In genomic region chr1:183763864-183764726, GRCm38 (mm10) we compare ENCODE assay signal across 11 mouse cellular contexts.
DNase-seq lines count a peak whose midpoint lies in the region; ATAC-seq lines count a peak whose summit lies in the region.
"Had no signal": no experiment of that assay in that cellular context is flagged by ENCODE, and none has a peak within 500 bp of the region (broad histone marks: within the 10 kb centered on the region; RNA-seq: fewer than 3 reads in every experiment).

No protein-coding gene starts in this region.

- H3K27me3 ChIP-seq in kidney, embryonic 15.5 days = no peaks in the 10 kb centered on the region
- H3K27me3 ChIP-seq: embryonic facial prominence, embryonic 13.5 days had no signal

- no peak overlapping the region for H3K4me3 ChIP-seq in kidney, embryonic 15.5 days (replicated peaks)
- H3K4me3 ChIP-seq: embryonic facial prominence, embryonic 13.5 days; gastrocnemius, adult 2 months had no signal

- H3K27ac ChIP-seq in kidney, embryonic 15.5 days = peak overlapping the region; percentile 56
- H3K27ac ChIP-seq: embryonic facial prominence, embryonic 13.5 days; gastrocnemius, adult 2 months had no signal

- H3K36me3 ChIP-seq in kidney, embryonic 15.5 days = no peaks in the 10 kb centered on the region
- H3K36me3 ChIP-seq: embryonic facial prominence, embryonic 13.5 days had no signal

- H3K9me3 ChIP-seq in kidney, embryonic 15.5 days (replicated peaks) = no peaks in the 10 kb centered on the region
- H3K9me3 ChIP-seq: embryonic facial prominence, embryonic 13.5 days had no signal

- 39% methylated on average over 11 of the region's 11 CpGs for WGBS in kidney, embryonic 15.5 days

- peaks cover 14% of the 10 kb centered on the region; the same call in 1 of the 2 replicates for H3K4me1 ChIP-seq in kidney, embryonic 15.5 days

- H3K9ac ChIP-seq in kidney, embryonic 15.5 days = no peak overlapping the region
- H3K9ac ChIP-seq: embryonic facial prominence, embryonic 13.5 days had no signal

- intact Hi-C loops in left cerebral cortex, postnatal 36 days (cut with DNase I) = no loop called here

- peak; percentile 96 for ATAC-seq in kidney, embryonic 15.5 days (replicated peaks; ENCODE audit: low FRiP score)

- peak; percentile 8 for DNase-seq in lung, postnatal 36 days
- no peak for DNase-seq in lung, adult 18-20 months
- DNase-seq in embryo, embryonic 11.5 days (ENCODE audit: low read depth, low spot score) = peak; percentile 9
- DNase-seq in retina, postnatal 1 day = peak; percentile 49
- no peak for DNase-seq in B cell, adult 2 months
- no peak for DNase-seq in left cerebral cortex, postnatal 36 days (ENCODE audit: low spot score in 2 of 2)
- DNase-seq in layer of hippocampus, postnatal 10 days (ENCODE audit: low spot score in 2 of 2) = no peak
- DNase-seq: gastrocnemius, adult 2 months; heart, postnatal 10 days had no signal

- H3K4me2 ChIP-seq in kidney, embryonic 15.5 days = no peak overlapping the region
- H3K4me2 ChIP-seq: embryonic facial prominence, embryonic 13.5 days had no signal

Comparison
In these comparisons a context has a peak if more than half of its experiments do, and no peak if none do; other contexts are left out.
1. DNase-seq: peak in lung, postnatal 36 days (single experiment), embryo, embryonic 11.5 days (single experiment) and retina, postnatal 1 day (single experiment); none in lung, adult 18-20 months (0 of 2), B cell, adult 2 months (0 of 2), left cerebral cortex, postnatal 36 days (0 of 2) and layer of hippocampus, postnatal 10 days (0 of 2).